Mouse (Mus musculus) stomach, embryonic 15.5 days (tissue): Measurements from ENCODE around the gene Mfsd4b5. TPM values are rescaled to one million over a fixed set of nuclear protein-coding genes. Genes with fewer than 3 reads are reported as not detected.
"Not testable (repeated sequence)": the region's sequence is repeated elsewhere in the genome, so short reads cannot be mapped to it uniquely, and the experiment has no call there.

Experiments used
- ATAC-seq: fragments of 200-750 bp; cut with Nextera tagmentation; 2 replicates; pipeline ENCODE4 v1.8.0; 2017; ENCODE audit warnings: low read depth, moderate number of reproducible peaks, moderate TSS enrichment; ENCODE audit not compliant: insufficient read depth, low FRiP score
- H3K27ac ChIP-seq: fragments of 300-500 bp; sonication (generic); 2 replicates; pipeline ENCODE4 v1.5.1; 2015; ENCODE audit warnings: mild to moderate bottlenecking, inconsistent platforms
- H3K27me3 ChIP-seq: fragments of 300-500 bp; sonication (generic); replicated peaks from 2 replicates; pipeline ENCODE4 v1.6.1; 2015; ENCODE audit warnings: inconsistent platforms
- H3K36me3 ChIP-seq: fragments of 300-500 bp; sonication (generic); 2 replicates; pipeline ENCODE4 v1.6.1; 2015; ENCODE audit warnings: inconsistent platforms
- H3K4me1 ChIP-seq: fragments of 300-500 bp; sonication (generic); 2 replicates; pipeline ENCODE4 v1.6.1; 2015; ENCODE audit warnings: inconsistent platforms
- H3K4me2 ChIP-seq: fragments of 300-500 bp; sonication (generic); 2 replicates; pipeline ENCODE4 v1.6.1; 2015; ENCODE audit warnings: mild to moderate bottlenecking, inconsistent platforms
- H3K4me3 ChIP-seq: fragments of 300-500 bp; sonication (generic); replicated peaks from 2 replicates; pipeline ENCODE4 v1.5.1; 2015; ENCODE audit warnings: inconsistent platforms
- H3K9ac ChIP-seq: fragments of 300-500 bp; sonication (generic); 2 replicates; pipeline ENCODE4 v1.6.1; 2015; ENCODE audit warnings: inconsistent platforms
- H3K9me3 ChIP-seq: fragments of 300-500 bp; sonication (generic); 2 replicates; pipeline ENCODE4 v1.6.1; 2016; ENCODE audit warnings: inconsistent platforms
- WGBS: fragments of 180-500 bp; shearing (Covaris S2); methylation state at CpG from one replicate; pipeline ENCODE4 v1.1.7; 2015; 5-methylcytosine and 5-hydroxymethylcytosine counted together
- polyA plus RNA-seq: library from polyadenylated mRNA; unstranded; fragments of >200 nt; fragmentation: Nextera tagmentation; extraction: Ambion mirVana; gene quantifications from 2 replicates; pipeline ENCODE4 v1.2.1, GENCODE M21; 2015

The Mfsd4b5 gene
- polyA plus RNA-seq, 1 experiment from 2014 or later: 0.04 TPM

- 82% methylated on average over 11 of the region's 11 CpGs for WGBS
- no peaks in the 10 kb centered on the region for H3K27me3 ChIP-seq
- no peak overlapping the region for H3K4me3 ChIP-seq
- no peak for ATAC-seq
- no peak overlapping the region for H3K4me2 ChIP-seq
- H3K9ac ChIP-seq: no peak overlapping the region
- H3K27ac ChIP-seq: no peak overlapping the region
- H3K36me3 ChIP-seq: no peaks in the 10 kb centered on the region
- no peaks in the 10 kb centered on the region for H3K4me1 ChIP-seq
- H3K9me3 ChIP-seq: no peaks in the 10 kb centered on the region
These were observed 23.1 kb upstream of the Mfsd4b5 start for GRCm38 (mm10) chr10:40009591-40009990.

GRCm38 (mm10) chr10:40008847-40009246 is 22.4 kb upstream of the Mfsd4b5 start:
- WGBS: 58% methylated on average over 4 of the region's 4 CpGs
- not testable (repeated sequence) for H3K36me3 ChIP-seq, H3K27ac ChIP-seq, H3K27me3 ChIP-seq, H3K9me3 ChIP-seq, ATAC-seq, H3K4me1 ChIP-seq, H3K4me3 ChIP-seq, H3K9ac ChIP-seq, H3K4me2 ChIP-seq

GRCm38 (mm10) chr10:40007953-40008352 is 21.5 kb upstream of the Mfsd4b5 start:
- Histone ChIP-seq H3K4me2 (no peak overlapping the region), H3K36me3 (no peaks in the 10 kb centered on the region), H3K9ac (no peak overlapping the region), H3K4me1 (no peaks in the 10 kb centered on the region), H3K27me3 (no peaks in the 10 kb centered on the region), H3K27ac (no peak overlapping the region), H3K9me3 (no peaks in the 10 kb centered on the region), H3K4me3 (no peak overlapping the region)
- 88% methylated on average over 4 of the region's 4 CpGs for WGBS
- no peak for ATAC-seq

GRCm38 (mm10) chr10:40006963-40007362 is 20.5 kb upstream of the Mfsd4b5 start:
- Histone ChIP-seq H3K27me3 (no peaks in the 10 kb centered on the region), H3K27ac (no peak overlapping the region), H3K4me2 (no peak overlapping the region), H3K9ac (no peak overlapping the region), H3K4me1 (no peaks in the 10 kb centered on the region), H3K9me3 (no peaks in the 10 kb centered on the region), H3K36me3 (no peaks in the 10 kb centered on the region), H3K4me3 (no peak overlapping the region)
- no peak for ATAC-seq
- 66% methylated on average over 10 of the region's 10 CpGs for WGBS

- ATAC-seq: no peak
These were observed 14.3 kb upstream of the Mfsd4b5 start for GRCm38 (mm10) chr10:40000746-40001145.

GRCm38 (mm10) chr10:39991155-39991554 is 4.7 kb upstream of the Mfsd4b5 start:
- Histone ChIP-seq H3K9me3 (no peaks in the 10 kb centered on the region), H3K4me3 (no peak overlapping the region), H3K27ac (no peak overlapping the region), H3K4me2 (no peak overlapping the region), H3K36me3 (no peaks in the 10 kb centered on the region), H3K4me1 (no peaks in the 10 kb centered on the region), H3K27me3 (no peaks in the 10 kb centered on the region), H3K9ac (no peak overlapping the region)
- 41% methylated on average over 4 of the region's 4 CpGs for WGBS
- no peak for ATAC-seq

More at GRCm38 (mm10) chr10:40000746-40001145, 14.3 kb upstream of the Mfsd4b5 start:
- H3K4me2 ChIP-seq: no peak overlapping the region
- H3K9me3 ChIP-seq: no peaks in the 10 kb centered on the region
- H3K4me1 ChIP-seq: no peaks in the 10 kb centered on the region
- 91% methylated on average over 2 of the region's 2 CpGs for whole genome bisulfite sequencing
- H3K27me3 ChIP-seq: no peaks in the 10 kb centered on the region
- H3K9ac ChIP-seq: no peak overlapping the region
- no peak overlapping the region for H3K27ac ChIP-seq
- H3K36me3 ChIP-seq: no peaks in the 10 kb centered on the region
- H3K4me3 ChIP-seq: no peak overlapping the region

GRCm38 (mm10) chr10:39982604-39983003 is 3.8 kb downstream of the Mfsd4b5 start:
- Histone ChIP-seq H3K4me2 (no peak overlapping the region), H3K27ac (no peak overlapping the region), H3K9ac (no peak overlapping the region), H3K36me3 (no peaks in the 10 kb centered on the region), H3K27me3 (no peaks in the 10 kb centered on the region), H3K9me3 (no peaks in the 10 kb centered on the region), H3K4me3 (no peak overlapping the region), H3K4me1 (no peaks in the 10 kb centered on the region)
- ATAC-seq: no peak
- WGBS: 68% methylated on average over 5 of the region's 5 CpGs

GRCm38 (mm10) chr10:39978231-39978630 is 8.2 kb downstream of the Mfsd4b5 start:
- H3K27ac ChIP-seq: no peak overlapping the region
- no peak overlapping the region for H3K4me2 ChIP-seq
- H3K4me1 ChIP-seq: no peaks in the 10 kb centered on the region
- 87% methylated on average over 1 of the region's 1 CpGs for WGBS
- H3K4me3 ChIP-seq: no peak overlapping the region
- no peaks in the 10 kb centered on the region for H3K36me3 ChIP-seq
- no peaks in the 10 kb centered on the region for H3K27me3 ChIP-seq
- ATAC-seq: no peak
- H3K9ac ChIP-seq: no peak overlapping the region
- no peaks in the 10 kb centered on the region for H3K9me3 ChIP-seq

GRCm38 (mm10) chr10:39977346-39977745 is 9.1 kb downstream of the Mfsd4b5 start:
- Histone ChIP-seq H3K27ac (no peak overlapping the region), H3K27me3 (no peaks in the 10 kb centered on the region), H3K9ac (no peak overlapping the region), H3K9me3 (no peaks in the 10 kb centered on the region), H3K4me2 (no peak overlapping the region), H3K4me3 (no peak overlapping the region), H3K4me1 (no peaks in the 10 kb centered on the region), H3K36me3 (no peaks in the 10 kb centered on the region)
- no peak for ATAC-seq
- WGBS: 90% methylated on average over 4 of the region's 4 CpGs

GRCm38 (mm10) chr10:39975771-39976170 is 10.7 kb downstream of the Mfsd4b5 start:
- H3K4me2 ChIP-seq: no peak overlapping the region
- no peaks in the 10 kb centered on the region for H3K9me3 ChIP-seq
- no peaks in the 10 kb centered on the region for H3K36me3 ChIP-seq
- H3K9ac ChIP-seq: no peak overlapping the region
- H3K27me3 ChIP-seq: no peaks in the 10 kb centered on the region
- no peak for ATAC-seq
- H3K4me1 ChIP-seq: no peaks in the 10 kb centered on the region
- no peak overlapping the region for H3K27ac ChIP-seq
- WGBS: 38% methylated on average over 2 of the region's 2 CpGs
- H3K4me3 ChIP-seq: no peak overlapping the region

GRCm38 (mm10) chr10:39974982-39975381 is 11.5 kb downstream of the Mfsd4b5 start:
- Histone ChIP-seq H3K27ac (no peak overlapping the region), H3K4me2 (no peak overlapping the region), H3K4me1 (no peaks in the 10 kb centered on the region), H3K4me3 (no peak overlapping the region), H3K27me3 (no peaks in the 10 kb centered on the region), H3K9me3 (no peaks in the 10 kb centered on the region), H3K9ac (no peak overlapping the region), H3K36me3 (no peaks in the 10 kb centered on the region)
- no peak for ATAC-seq
- WGBS: 65% methylated on average over 11 of the region's 11 CpGs

- Histone ChIP-seq H3K27me3 (no peaks in the 10 kb centered on the region), H3K27ac (no peak overlapping the region), H3K9me3 (no peaks in the 10 kb centered on the region), H3K4me2 (no peak overlapping the region), H3K4me3 (no peak overlapping the region), H3K4me1 (no peaks in the 10 kb centered on the region), H3K9ac (no peak overlapping the region), H3K36me3 (no peaks in the 10 kb centered on the region)
- WGBS: 88% methylated on average over 3 of the region's 3 CpGs
- ATAC-seq: no peak
These were observed 18.9 kb downstream of the Mfsd4b5 start for GRCm38 (mm10) chr10:39967512-39967911.

GRCm38 (mm10) chr10:39961906-39962305 is 24.5 kb downstream of the Mfsd4b5 start:
- Histone ChIP-seq H3K27ac (no peak overlapping the region), H3K4me1 (peaks cover 3% of the 10 kb centered on the region; the same call in 1 of the 2 replicates), H3K4me3 (no peak overlapping the region), H3K9me3 (no peaks in the 10 kb centered on the region), H3K36me3 (no peaks in the 10 kb centered on the region), H3K4me2 (no peak overlapping the region), H3K9ac (no peak overlapping the region), H3K27me3 (no peaks in the 10 kb centered on the region)
- no peak for ATAC-seq
- 31% methylated on average over 1 of the region's 1 CpGs for WGBS
